Mouse (Mus musculus) retina, embryonic 14.5 days (tissue): ENCODE measurements at regions not wholly inside any gene's neighbourhood (a gene's known extent, or its start where the extent isn't known, plus 50 kb on each side); places are given as distances from the start of the nearest gene placed in this dataset.

Experiments
- DNase-seq: peaks from one replicate; pipeline ENCODE4 v3.0.0-alpha.2; 2015; ENCODE audit warnings: low spot score

DNA sequence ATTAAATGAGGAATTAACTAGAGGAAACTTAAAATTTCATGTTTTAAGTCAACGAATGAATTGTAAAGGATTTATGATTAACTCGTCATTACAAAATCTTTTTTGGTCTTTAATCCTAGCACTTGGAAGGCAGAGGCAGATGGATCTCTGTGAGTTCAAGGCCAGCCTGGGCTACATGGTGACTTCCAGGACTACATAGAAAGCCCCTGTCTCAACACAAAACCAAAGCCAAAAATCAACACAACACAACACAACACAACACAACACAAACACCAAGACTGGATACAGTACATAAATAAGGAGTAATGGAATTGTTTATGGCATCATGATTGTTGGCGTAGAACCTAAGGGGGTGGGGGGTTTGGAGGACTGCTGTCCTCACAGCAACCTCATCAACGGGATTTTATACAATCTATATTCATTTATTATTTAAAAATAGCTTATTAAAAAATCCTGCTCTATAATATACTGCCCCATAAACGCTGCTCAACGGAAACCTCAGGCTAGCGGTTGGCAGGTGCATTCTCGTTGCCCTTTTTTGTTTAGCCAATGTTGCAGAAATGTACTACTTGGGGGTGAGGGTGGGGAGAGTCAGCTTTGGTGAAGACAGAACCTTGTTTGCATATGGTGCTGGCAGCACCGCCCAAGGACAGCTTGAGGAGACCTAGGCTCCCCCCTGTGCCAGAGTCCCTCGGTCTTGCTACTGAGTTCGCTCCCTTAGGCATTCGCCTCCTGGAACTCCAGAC, 53.9 kb upstream of the Cpsf6 start:
- no peak for DNase-seq

- DNase-seq, result no peak
These were observed 53.2 kb upstream of the Cpsf6 start for GRCm38 (mm10) chr10:117432871-117433546.

GRCm38 (mm10) chr10:117432415-117432814, 52.6 kb upstream of the Cpsf6 start:
- DNase-seq, result peak; percentile 82

- no peak for DNase-seq
These were observed 52.0 kb upstream of the Cpsf6 start for GRCm38 (mm10) chr10:117431850-117432249.

- no peak for DNase-seq
These were observed 51.3 kb upstream of the Cpsf6 start for GRCm38 (mm10) chr10:117431086-117431619.

DNA sequence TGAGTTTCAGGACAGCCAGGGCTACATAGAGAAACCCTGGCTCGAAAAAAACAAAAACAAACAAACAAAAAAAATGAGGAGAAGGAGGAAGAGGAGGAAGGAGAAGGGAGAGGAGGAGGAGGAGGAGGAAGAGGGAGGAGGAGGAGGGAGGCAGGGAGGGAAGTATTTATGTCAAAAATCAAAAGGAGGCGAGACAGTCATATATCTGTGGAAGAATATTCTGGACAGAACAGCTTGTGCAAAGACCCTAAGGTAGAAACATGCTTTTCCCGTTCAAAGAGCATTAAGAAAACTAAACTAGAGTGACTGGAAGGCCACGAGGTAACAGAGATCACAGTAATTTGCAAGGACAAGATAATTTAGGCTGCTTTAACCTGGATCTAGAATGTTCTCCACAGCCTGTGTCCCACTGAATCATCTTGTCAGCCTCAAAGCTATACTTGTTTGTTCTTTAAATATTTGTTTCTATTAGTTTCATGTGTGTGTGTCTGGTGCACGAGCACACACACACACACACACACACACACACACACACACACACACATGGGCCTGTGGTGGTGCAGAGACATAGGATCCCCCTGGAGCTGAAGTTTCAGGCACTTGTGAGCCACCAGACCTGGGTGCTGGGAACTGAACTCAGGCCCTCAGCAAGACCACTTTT, 50.5 kb upstream of the Cpsf6 start:
- DNase-seq, result no peak

GRCm38 (mm10) chr10:117429459-117430183, 49.8 kb upstream of the Cpsf6 start:
- DNase-seq, result no peak
